Comparison of ENCODE assay signal across 24 mouse cellular contexts in the genomic region with DNA sequence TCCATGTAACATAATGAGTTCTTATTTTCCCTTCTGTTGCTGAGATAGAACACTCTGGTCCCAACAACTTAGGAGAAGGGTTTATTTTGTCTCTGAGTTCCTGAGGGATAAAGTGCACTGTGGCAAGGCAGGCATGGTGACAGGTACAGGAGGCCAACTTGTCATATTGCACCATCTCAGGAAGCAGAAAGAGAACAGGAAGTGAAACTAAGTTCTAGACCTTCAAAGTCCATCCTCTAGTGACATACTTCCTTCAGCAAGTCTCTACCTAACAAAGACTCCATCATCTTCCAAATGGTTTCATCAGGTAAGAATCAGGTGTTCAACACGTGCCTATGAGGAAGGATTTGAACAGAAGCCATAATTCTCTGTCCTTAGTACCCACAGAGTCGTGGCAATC.
"Had no signal": no experiment of that assay in that cellular context is flagged by ENCODE, and none has a peak within 500 bp of the region (broad histone marks: within the 10 kb centered on the region; RNA-seq: fewer than 3 reads in every experiment).

No protein-coding gene starts in this region.

- H3K27me3 ChIP-seq: heart, embryonic 12.5 days; hindbrain, embryonic 13.5 days; hindbrain, embryonic 15.5 days; kidney, embryonic 15.5 days; limb, embryonic 13.5 days; limb, embryonic 15.5 days; liver, embryonic 12.5 days had no signal

- DNase-seq: gastrocnemius, postnatal 14 days; gastrocnemius, postnatal 36 days; heart, adult 18-20 months; heart, postnatal 10 days; kidney, adult 11 months; kidney, adult 2 months; kidney, adult 9 months; kidney, postnatal 14 days; kidney, postnatal 36 days; layer of hippocampus, adult 9-11 months; layer of hippocampus, postnatal 36 days; left cerebral cortex, postnatal 4 days had no signal

- H3K9ac ChIP-seq: heart, embryonic 12.5 days; hindbrain, embryonic 13.5 days; hindbrain, embryonic 15.5 days; kidney, embryonic 15.5 days; limb, embryonic 13.5 days; limb, embryonic 15.5 days; liver, embryonic 12.5 days; liver, embryonic 14.5 days had no signal

- H3K4me3 ChIP-seq: heart, embryonic 10.5 days; heart, embryonic 12.5 days; hindbrain, embryonic 13.5 days; hindbrain, embryonic 15.5 days; kidney, embryonic 15.5 days; limb, embryonic 13.5 days; limb, embryonic 15.5 days; liver, embryonic 12.5 days had no signal

- H3K36me3 ChIP-seq: heart, embryonic 10.5 days; heart, embryonic 12.5 days; hindbrain, embryonic 13.5 days; hindbrain, embryonic 15.5 days; kidney, embryonic 15.5 days; limb, embryonic 13.5 days; limb, embryonic 15.5 days; liver, embryonic 12.5 days had no signal

- ATAC-seq: hindbrain, postnatal 0 days; intestine, embryonic 16.5 days; liver, embryonic 12.5 days had no signal

- H3K27ac ChIP-seq: heart, embryonic 10.5 days; hindbrain, embryonic 13.5 days; hindbrain, embryonic 15.5 days; hindbrain, postnatal 0 days; kidney, embryonic 15.5 days; kidney, postnatal 0 days; limb, embryonic 13.5 days; limb, embryonic 15.5 days; liver, embryonic 12.5 days; liver, embryonic 14.5 days had no signal

- H3K4me1 ChIP-seq: heart, embryonic 10.5 days; heart, embryonic 12.5 days; hindbrain, embryonic 13.5 days; hindbrain, embryonic 15.5 days; kidney, embryonic 15.5 days; limb, embryonic 15.5 days; liver, embryonic 12.5 days had no signal
